Mouse (Mus musculus) midbrain, embryonic 13.5 days (tissue): Measurements from ENCODE around the gene Sez6l. TPM values are rescaled to one million over a fixed set of nuclear protein-coding genes. Genes with fewer than 3 reads are reported as not detected.
A peak's percentile ranks its signal among the peaks of the same experiment; 100 is the strongest.

Experiments used
- ATAC-seq: fragments of 200-750 bp; cut with Nextera tagmentation; 2 replicates; pipeline ENCODE4 v1.8.0; 2017; ENCODE audit warnings: mild to moderate bottlenecking, moderate TSS enrichment, moderate library complexity
- H3K27ac ChIP-seq: fragments of 300-500 bp; sonication (generic); 2 replicates; pipeline ENCODE4 v1.5.1; 2015; ENCODE audit warnings: inconsistent platforms, mild to moderate bottlenecking, moderate library complexity
- H3K27me3 ChIP-seq: fragments of 300-500 bp; sonication (generic); 2 replicates; pipeline ENCODE4 v1.6.1; 2015; ENCODE audit warnings: mild to moderate bottlenecking, inconsistent platforms
- H3K36me3 ChIP-seq: fragments of 300-500 bp; sonication (generic); 2 replicates; pipeline ENCODE4 v1.6.1; 2015; ENCODE audit warnings: mild to moderate bottlenecking, inconsistent platforms
- H3K4me1 ChIP-seq: fragments of 300-500 bp; sonication (generic); replicated peaks from 2 replicates; pipeline ENCODE4 v1.6.1; 2015; ENCODE audit warnings: inconsistent platforms
- H3K4me2 ChIP-seq: fragments of 300-500 bp; sonication (generic); replicated peaks from 2 replicates; pipeline ENCODE4 v1.6.1; 2015; ENCODE audit warnings: moderate library complexity, mild to moderate bottlenecking, inconsistent platforms
- H3K4me3 ChIP-seq: fragments of 300-500 bp; sonication (generic); replicated peaks from 2 replicates; pipeline ENCODE4 v1.5.1; 2015; ENCODE audit warnings: mild to moderate bottlenecking, inconsistent platforms
- H3K9ac ChIP-seq: fragments of 300-500 bp; sonication (generic); replicated peaks from 2 replicates; pipeline ENCODE4 v1.6.1; 2015; ENCODE audit warnings: mild to moderate bottlenecking, inconsistent platforms
- H3K9me3 ChIP-seq: fragments of 300-500 bp; sonication (generic); 2 replicates; pipeline ENCODE4 v1.6.1; 2016; ENCODE audit warnings: mild to moderate bottlenecking, inconsistent platforms
- WGBS: fragments of 180-500 bp; shearing (Covaris S2); methylation state at CpG from one replicate; pipeline ENCODE4 v1.1.7; 2015; 5-methylcytosine and 5-hydroxymethylcytosine counted together
- polyA plus RNA-seq: library from polyadenylated mRNA; unstranded; fragments of >200 nt; fragmentation: Nextera tagmentation; extraction: Ambion mirVana; gene quantifications from 2 replicates; pipeline ENCODE4 v1.2.1, GENCODE M21; 2015

Sez6l gene
- polyA plus RNA-seq, 1 experiment from 2014 or later, result 41.6 TPM

- H3K27ac ChIP-seq, result no peak overlapping the region
- H3K27me3 ChIP-seq, result no peaks in the 10 kb centered on the region
- H3K36me3 ChIP-seq, result no peaks in the 10 kb centered on the region
- ATAC-seq, result no peak
- H3K9ac ChIP-seq, result no peak overlapping the region
- H3K4me2 ChIP-seq, result no peak overlapping the region
- H3K9me3 ChIP-seq, result no peaks in the 10 kb centered on the region
- WGBS, result 85% methylated on average over 8 of the region's 8 CpGs
- H3K4me1 ChIP-seq, result peaks cover 39% of the 10 kb centered on the region
- H3K4me3 ChIP-seq, result no peak overlapping the region
These were observed 66.6 kb downstream of the Sez6l start for GRCm38 (mm10) chr5:112510351-112510750.

- H3K9me3 ChIP-seq, result no peaks in the 10 kb centered on the region
- H3K9ac ChIP-seq, result no peak overlapping the region
- no peak overlapping the region for H3K27ac ChIP-seq
- H3K27me3 ChIP-seq, result no peaks in the 10 kb centered on the region
- 78% methylated on average over 5 of the region's 5 CpGs for WGBS
- H3K4me2 ChIP-seq, result no peak overlapping the region
- ATAC-seq, result no peak
- no peaks in the 10 kb centered on the region for H3K36me3 ChIP-seq
- H3K4me3 ChIP-seq, result no peak overlapping the region
- peaks cover 38% of the 10 kb centered on the region for H3K4me1 ChIP-seq
These were observed 67.1 kb downstream of the Sez6l start for GRCm38 (mm10) chr5:112509916-112510315.

GRCm38 (mm10) chr5:112505595-112505994, 71.4 kb downstream of the Sez6l start:
- H3K27ac ChIP-seq, result peak overlapping the region; percentile 84
- H3K36me3 ChIP-seq, result no peaks in the 10 kb centered on the region
- H3K4me3 ChIP-seq, result no peak overlapping the region
- no peaks in the 10 kb centered on the region for H3K9me3 ChIP-seq
- ATAC-seq, result peak; percentile 79
- H3K4me2 ChIP-seq, result peak overlapping the region; percentile 17; the same call in 1 of the 2 replicates
- H3K27me3 ChIP-seq, result 0 out of 2 replicates have a peak, but pooled peaks cover 2% of the 10 kb centered on the region
- 6% methylated on average over 4 of the region's 4 CpGs for WGBS
- peaks cover 37% of the 10 kb centered on the region for H3K4me1 ChIP-seq
- 0 out of 2 replicates have a peak overlapping the region, but pooled peaks have one; percentile 23 for H3K9ac ChIP-seq

- no peak overlapping the region for H3K4me3 ChIP-seq
- H3K4me1 ChIP-seq, result peaks cover 58% of the 10 kb centered on the region
- no peak; the same call in 1 of the 2 replicates for ATAC-seq
- H3K27me3 ChIP-seq, result 0 out of 2 replicates have a peak, but pooled peaks cover 2% of the 10 kb centered on the region
- H3K4me2 ChIP-seq, result no peak overlapping the region
- H3K36me3 ChIP-seq, result no peaks in the 10 kb centered on the region
- WGBS, result 23% methylated on average over 2 of the region's 2 CpGs
- H3K9me3 ChIP-seq, result no peaks in the 10 kb centered on the region
- H3K27ac ChIP-seq, result peak overlapping the region; percentile 73
- 0 out of 2 replicates have a peak overlapping the region, but pooled peaks have one; percentile 3 for H3K9ac ChIP-seq
These were observed 75.6 kb downstream of the Sez6l start for GRCm38 (mm10) chr5:112501384-112501783.

- Histone ChIP-seq H3K27ac (peak overlapping the region; percentile 73), H3K4me3 (no peak overlapping the region), H3K4me1 (peaks cover 47% of the 10 kb centered on the region), H3K27me3 (0 out of 2 replicates have a peak, but pooled peaks cover 3% of the 10 kb centered on the region), H3K4me2 (no peak overlapping the region), H3K9ac (no peak overlapping the region), H3K36me3 (no peaks in the 10 kb centered on the region), H3K9me3 (no peaks in the 10 kb centered on the region)
- ATAC-seq, result peak; percentile 77
- 44% methylated on average over 8 of the region's 8 CpGs for WGBS
These were observed 76.9 kb downstream of the Sez6l start for GRCm38 (mm10) chr5:112499918-112500682.

GRCm38 (mm10) chr5:112498921-112499917, 77.8 kb downstream of the Sez6l start:
- Histone ChIP-seq H3K9me3 (no peaks in the 10 kb centered on the region), H3K4me1 (peaks cover 46% of the 10 kb centered on the region), H3K27ac (peak overlapping the region; percentile 65), H3K36me3 (no peaks in the 10 kb centered on the region), H3K27me3 (0 out of 2 replicates have a peak, but pooled peaks cover 6% of the 10 kb centered on the region), H3K9ac (no peak overlapping the region), H3K4me3 (no peak overlapping the region), H3K4me2 (no peak overlapping the region)
- ATAC-seq, result no peak
- 70% methylated on average over 13 of the region's 13 CpGs for WGBS

GRCm38 (mm10) chr5:112496753-112497369, 80.1 kb downstream of the Sez6l start:
- ATAC-seq, result no peak
- H3K27ac ChIP-seq, result peak overlapping the region; percentile 17; the same call in 1 of the 2 replicates
- peaks cover 57% of the 10 kb centered on the region for H3K4me1 ChIP-seq
- 68% methylated on average over 7 of the region's 7 CpGs for WGBS
- no peak overlapping the region for H3K4me2 ChIP-seq
- no peak overlapping the region for H3K9ac ChIP-seq
- no peaks in the 10 kb centered on the region for H3K9me3 ChIP-seq
- no peak overlapping the region for H3K4me3 ChIP-seq
- H3K36me3 ChIP-seq, result no peaks in the 10 kb centered on the region
- 0 out of 2 replicates have a peak, but pooled peaks cover 4% of the 10 kb centered on the region for H3K27me3 ChIP-seq

GRCm38 (mm10) chr5:112493492-112493891, 83.5 kb downstream of the Sez6l start:
- Histone ChIP-seq H3K9ac (no peak overlapping the region), H3K27ac (no peak overlapping the region), H3K27me3 (0 out of 2 replicates have a peak, but pooled peaks cover 4% of the 10 kb centered on the region), H3K36me3 (no peaks in the 10 kb centered on the region), H3K4me3 (no peak overlapping the region), H3K4me2 (no peak overlapping the region), H3K9me3 (no peaks in the 10 kb centered on the region), H3K4me1 (peaks cover 28% of the 10 kb centered on the region)
- WGBS, result 33% methylated on average over 11 of the region's 11 CpGs
- ATAC-seq, result peak; percentile 38; the same call in 1 of the 2 replicates

GRCm38 (mm10) chr5:112491489-112491888, 85.5 kb downstream of the Sez6l start:
- Histone ChIP-seq H3K27me3 (0 out of 2 replicates have a peak, but pooled peaks cover 4% of the 10 kb centered on the region), H3K9me3 (no peaks in the 10 kb centered on the region), H3K9ac (no peak overlapping the region), H3K4me2 (no peak overlapping the region), H3K27ac (peak overlapping the region; percentile 20; the same call in 1 of the 2 replicates), H3K4me1 (peaks cover 26% of the 10 kb centered on the region), H3K36me3 (no peaks in the 10 kb centered on the region), H3K4me3 (no peak overlapping the region)
- WGBS, result 65% methylated on average over 11 of the region's 11 CpGs
- 0 out of 2 replicates have a peak, but pooled peaks have one; percentile 8 for ATAC-seq

- Histone ChIP-seq H3K4me2 (no peak overlapping the region), H3K27ac (no peak overlapping the region), H3K36me3 (no peaks in the 10 kb centered on the region), H3K4me3 (no peak overlapping the region), H3K4me1 (peaks cover 46% of the 10 kb centered on the region), H3K27me3 (no peaks in the 10 kb centered on the region; the same call in 1 of the 2 replicates), H3K9me3 (no peaks in the 10 kb centered on the region), H3K9ac (no peak overlapping the region)
- ATAC-seq, result no peak
- WGBS, result 49% methylated on average over 8 of the region's 8 CpGs
These were observed 88.7 kb downstream of the Sez6l start for GRCm38 (mm10) chr5:112488101-112488776.

GRCm38 (mm10) chr5:112487504-112487903, 89.5 kb downstream of the Sez6l start:
- ATAC-seq, result no peak
- Histone ChIP-seq H3K36me3 (no peaks in the 10 kb centered on the region), H3K27ac (no peak overlapping the region), H3K4me1 (peaks cover 46% of the 10 kb centered on the region), H3K4me3 (no peak overlapping the region), H3K27me3 (no peaks in the 10 kb centered on the region; the same call in 1 of the 2 replicates), H3K9ac (no peak overlapping the region), H3K9me3 (no peaks in the 10 kb centered on the region), H3K4me2 (no peak overlapping the region)
- WGBS, result 87% methylated on average over 1 of the region's 1 CpGs
